In genomic region chr2:90570216-90570615, GRCm38 (mm10) we compare ENCODE assay signal across 13 mouse cellular contexts. TPM values are rescaled to one million over a fixed set of nuclear protein-coding genes. Genes with fewer than 3 reads are reported as not detected.
A peak's percentile ranks its signal among the peaks of the same experiment; 100 is the strongest.
DNase-seq lines count a peak whose midpoint lies in the region; ATAC-seq and TF ChIP-seq lines count a peak whose summit lies in the region.
"Had no signal": no experiment of that assay in that cellular context is flagged by ENCODE, and none has a peak within 500 bp of the region (broad histone marks: within the 10 kb centered on the region; RNA-seq: fewer than 3 reads in every experiment).

No protein-coding gene starts in this region.

- dilution Hi-C loops in CH12.LX (cut with MboI; ENCODE audit: extremely low pct_ligation_motif_present, extremely low pct_unique_long_range_greater_than_20kb, low sequenced_read_pairs) = no loop called here

- no peaks in the 10 kb centered on the region for H3K9me3 ChIP-seq in heart, embryonic 15.5 days (replicated peaks)
- H3K9me3 ChIP-seq in CH12.LX (replicated peaks; ENCODE audit: low read length) = peaks cover 2% of the 10 kb centered on the region
- no peaks in the 10 kb centered on the region for H3K9me3 ChIP-seq in midbrain, embryonic 13.5 days
- H3K9me3 ChIP-seq: intestine, embryonic 15.5 days had no signal

- peak overlapping the region; percentile 19; the same call in 1 of the 2 replicates for H3K4me2 ChIP-seq in heart, embryonic 15.5 days
- peak overlapping the region; percentile 61 for H3K4me2 ChIP-seq in CH12.LX (ENCODE audit: insufficient read depth, low read depth, poor library complexity, severe bottlenecking)
- H3K4me2 ChIP-seq in midbrain, embryonic 13.5 days (replicated peaks) = no peak overlapping the region
- H3K4me2 ChIP-seq: intestine, embryonic 15.5 days had no signal

- no peak overlapping the region for H3K4me3 ChIP-seq in heart, embryonic 15.5 days
- no peak overlapping the region for H3K4me3 ChIP-seq in CH12.LX (replicated peaks in 1 of 3; ENCODE audit: low read depth in 2 of 3, low read length in 2 of 3, poor library complexity in 1 of 3)
- H3K4me3 ChIP-seq in cerebellum, adult 2 months (replicated peaks; ENCODE audit: insufficient read depth, low read depth, low read length) = no peak overlapping the region
- H3K4me3 ChIP-seq in midbrain, embryonic 13.5 days (replicated peaks) = no peak overlapping the region
- H3K4me3 ChIP-seq: heart, adult 2 months; intestine, embryonic 15.5 days; myocyte had no signal

- intact Hi-C loops in heart, postnatal 25 days (cut with DNase I) = no loop called here
- intact Hi-C loops in left cerebral cortex, postnatal 14 days (cut with DNase I) = no loop called here

- no peak overlapping the region for H3K9ac ChIP-seq in heart, embryonic 15.5 days
- no peak overlapping the region for H3K9ac ChIP-seq in CH12.LX (ENCODE audit: insufficient read depth, low read depth)
- H3K9ac ChIP-seq in midbrain, embryonic 13.5 days (replicated peaks) = no peak overlapping the region
- H3K9ac ChIP-seq: intestine, embryonic 15.5 days; liver, postnatal 0 days had no signal

- no peak for DNase-seq in heart, postnatal 25 days (ENCODE audit: low spot score)
- DNase-seq in CH12.LX (ENCODE audit: extremely low read depth) = no peak
- peak; percentile 86 to 97 for DNase-seq in cerebellum, adult 2 months
- DNase-seq in left cerebral cortex, adult 9 months (ENCODE audit: low spot score in 2 of 2) = no peak
- DNase-seq in left cerebral cortex, postnatal 14 days (ENCODE audit: low spot score in 2 of 2) = no peak
- DNase-seq: adrenal gland, postnatal 14 days; liver, postnatal 0 days had no signal

- TF ChIP-seq POLR2A in CH12.LX (IDR thresholded peaks at IDR 0.05; ENCODE audit: low read depth, low read length) = no peak
- TF ChIP-seq POLR2A in cerebellum, adult 2 months (IDR thresholded peaks at IDR 0.05; ENCODE audit: borderline replicate concordance, insufficient read depth, low read length) = peak; percentile 47; the same call in 1 of the 2 replicates

- peak overlapping the region; percentile 37; the same call in 1 of the 2 replicates for H3K27ac ChIP-seq in heart, embryonic 15.5 days
- no peak overlapping the region for H3K27ac ChIP-seq in CH12.LX (ENCODE audit: insufficient read depth, low read depth)
- H3K27ac ChIP-seq in cerebellum, adult 2 months (ENCODE audit: insufficient read depth, low read length) = peak overlapping the region; percentile 93; the same call in 1 of the 2 replicates
- H3K27ac ChIP-seq in midbrain, embryonic 13.5 days = no peak overlapping the region
- H3K27ac ChIP-seq: heart, adult 2 months; intestine, embryonic 15.5 days had no signal

- peaks cover 32% of the 10 kb centered on the region for H3K79me2 ChIP-seq in CH12.LX (replicated peaks; ENCODE audit: control insufficient read depth, extremely low read depth, insufficient read depth, poor library complexity, severe bottlenecking)

- peaks cover 33% of the 10 kb centered on the region for H3K4me1 ChIP-seq in heart, embryonic 15.5 days (replicated peaks)
- peaks cover 24 to 86% of the 10 kb centered on the region in 2 experiments for H3K4me1 ChIP-seq in CH12.LX (ENCODE audit: control insufficient read depth in 1 of 2, insufficient read depth in 2 of 2)
- H3K4me1 ChIP-seq in cerebellum, adult 2 months (ENCODE audit: control insufficient read depth, insufficient read depth, low read length) = peaks cover 48% of the 10 kb centered on the region
- peaks cover 4% of the 10 kb centered on the region for H3K4me1 ChIP-seq in midbrain, embryonic 13.5 days (replicated peaks)

- no peaks in the 10 kb centered on the region for H3K27me3 ChIP-seq in heart, embryonic 15.5 days
- H3K27me3 ChIP-seq in CH12.LX (replicated peaks) = no peaks in the 10 kb centered on the region
- no peaks in the 10 kb centered on the region for H3K27me3 ChIP-seq in cerebellum, adult 2 months (ENCODE audit: control insufficient read depth, insufficient read depth, low read length)
- H3K27me3 ChIP-seq in midbrain, embryonic 13.5 days = no peaks in the 10 kb centered on the region
- H3K27me3 ChIP-seq: intestine, embryonic 15.5 days had no signal

- 63% methylated on average over 10 of the region's 10 CpGs for WGBS in heart, embryonic 15.5 days
- 9% methylated on average over 10 of the region's 10 CpGs for WGBS in cerebellum, adult 2 months
- 90% methylated on average over 10 of the region's 10 CpGs for WGBS in midbrain, embryonic 13.5 days

- TF ChIP-seq EP300 in CH12.LX (IDR thresholded peaks at IDR 0.05; ENCODE audit: low read length) = peak; percentile 52; the same call in 1 of the 2 replicates

- TF ChIP-seq RAD21 in CH12.LX (IDR thresholded peaks at IDR 0.05; ENCODE audit: low read depth, low read length) = no peak

- no peak for ATAC-seq in heart, embryonic 15.5 days (replicated peaks; ENCODE audit: insufficient number of reproducible peaks, insufficient read depth, low FRiP score, low read depth)
- peak; percentile 60; the same call in 1 of the 2 replicates for ATAC-seq in neutrophil, adult 5-6 weeks (ENCODE audit: extremely low read depth, insufficient number of reproducible peaks, low FRiP score, poor library complexity, severe bottlenecking)
- no peak for ATAC-seq in midbrain, embryonic 13.5 days
- ATAC-seq: intestine, embryonic 15.5 days; liver, postnatal 0 days had no signal

- H3K36me3 ChIP-seq in heart, embryonic 15.5 days = no peaks in the 10 kb centered on the region
- peaks cover 2 to 4% of the 10 kb centered on the region in 2 experiments for H3K36me3 ChIP-seq in CH12.LX (replicated peaks in 1 of 2; ENCODE audit: control insufficient read depth in 1 of 2, insufficient read depth in 1 of 2, low read length in 1 of 2)
- no peaks in the 10 kb centered on the region for H3K36me3 ChIP-seq in midbrain, embryonic 13.5 days
- H3K36me3 ChIP-seq: intestine, embryonic 15.5 days had no signal

- no peak for TF ChIP-seq CTCF in CH12.LX (conservative IDR thresholded peaks at IDR 0.05 in 1 of 2, IDR thresholded peaks at IDR 0.05 in 1 of 2; ENCODE audit: low read depth in 2 of 2, low read length in 2 of 2)
- no peak; the same call in 1 of the 2 replicates for TF ChIP-seq CTCF in cerebellum, adult 2 months (IDR thresholded peaks at IDR 0.05; ENCODE audit: borderline replicate concordance, insufficient read depth, low read depth, low read length)

- in situ Hi-C loops in CH12.LX (cut with MboI; ENCODE audit: low pct_ligation_motif_present, low pct_unique_long_range_greater_than_20kb, low sequenced_read_pairs) = no loop called here

TF ChIP-seq in CH12.LX, 34 proteins besides CTCF, POLR2A, EP300 and RAD21:
- TF ChIP-seq MAX (IDR thresholded peaks at IDR 0.05; ENCODE audit: low read length) (peak; percentile 44; the same call in 1 of the 2 replicates), NELFE (IDR thresholded peaks at IDR 0.05; ENCODE audit: low read depth, low read length) (no peak), POLR2AphosphoS2 (IDR thresholded peaks at IDR 0.05; ENCODE audit: low read depth, low read length) (no peak), MAFK (IDR thresholded peaks at IDR 0.05; ENCODE audit: insufficient replicate concordance, low read length) (no peak), IRF4 (IDR thresholded peaks at IDR 0.05; ENCODE audit: low read depth, low read length) (0 out of 2 replicates have a peak, but pooled peaks have one; percentile 19), MEF2A (IDR thresholded peaks at IDR 0.05; ENCODE audit: borderline replicate concordance, low read depth, low read length) (peak; percentile 64; the same call in 1 of the 2 replicates)
TF ChIP-seq in CH12.LX: peak in this region for 3.

RNA-seq across cellular contexts. Expression of gene Ptprj, which starts 10.2 kb away (rescaled TPM):
- polyA plus RNA-seq in heart, embryonic 15.5 days (2015; fragmentation: Nextera tagmentation; extraction: Ambion mirVana) = 1.1 and 1.3 TPM in 2 replicates
- total RNA-seq in heart, postnatal 25 days (2021) = 1 to 10 TPM; 7.2 to 7.6 TPM
- total RNA-seq in CH12.LX (2012; rRNA removed) (7.3 and 9.7 TPM in 2 replicates), CH12.LX (2014; rRNA removed) (6.8 and 6.9 TPM in 2 replicates)
- 7.3 and 8.9 TPM in 2 replicates for polyA plus RNA-seq in CH12.LX (2012; ENCODE audit: insufficient read length, low read depth)
- 25.6 and 26.6 TPM in 2 replicates for polyA plus RNA-seq in cerebellum, adult 2 months (2012; rRNA removed)
- 93.1 and 93.8 TPM in 2 replicates for total RNA-seq in neutrophil, adult 5-6 weeks (2017)
- 3.0 and 3.1 TPM in 2 replicates for polyA plus RNA-seq in midbrain, embryonic 13.5 days (2015; fragmentation: Nextera tagmentation; extraction: Ambion mirVana)
- total RNA-seq in left cerebral cortex, postnatal 14 days (2021) = 100 to 1,000 TPM in 1 of 2 experiments, 10 to 100 TPM in 1; 91.2 to 111 TPM

Comparison
In these comparisons a context has a peak if more than half of its experiments do, and no peak if none do; other contexts are left out.
1. H3K27ac ChIP-seq: peak in heart, embryonic 15.5 days (single experiment) and cerebellum, adult 2 months (single experiment); none in CH12.LX (single experiment) and midbrain, embryonic 13.5 days (single experiment).
2. DNase-seq: peak in cerebellum, adult 2 months (2 of 2); none in heart, postnatal 25 days (single experiment), CH12.LX (single experiment), left cerebral cortex, adult 9 months (0 of 2) and left cerebral cortex, postnatal 14 days (0 of 2).